10 mouse cellular contexts compared by ENCODE assay signal in genomic region chr9:50850713-50851112, GRCm38 (mm10). TPM values are rescaled to one million over a fixed set of nuclear protein-coding genes. Genes with fewer than 3 reads are reported as not detected.
DNase-seq lines count a peak whose midpoint lies in the region; ATAC-seq and TF ChIP-seq lines count a peak whose summit lies in the region.
"Had no signal": no experiment of that assay in that cellular context is flagged by ENCODE, and none has a peak within 500 bp of the region (broad histone marks: within the 10 kb centered on the region; RNA-seq: fewer than 3 reads in every experiment).

No protein-coding gene starts in this region.

- no peaks in the 10 kb centered on the region for H3K36me3 ChIP-seq in heart, embryonic 10.5 days
- H3K36me3 ChIP-seq in liver, postnatal 0 days (replicated peaks; ENCODE audit: insufficient read depth, low read length) = no peaks in the 10 kb centered on the region

- peaks cover 32% of the 10 kb centered on the region for H3K4me1 ChIP-seq in heart, embryonic 10.5 days
- peaks cover 48% of the 10 kb centered on the region for H3K4me1 ChIP-seq in liver, postnatal 0 days (ENCODE audit: insufficient read depth)

- H3K27me3 ChIP-seq in heart, embryonic 10.5 days (ENCODE audit: insufficient read depth, poor library complexity, severe bottlenecking) = no peaks in the 10 kb centered on the region
- H3K27me3 ChIP-seq in liver, postnatal 0 days (ENCODE audit: insufficient read depth, low read length) = no peaks in the 10 kb centered on the region

- TF ChIP-seq CTCF in liver, postnatal 0 days (IDR thresholded peaks at IDR 0.05; ENCODE audit: low read depth) = no peak

- ATAC-seq in liver, postnatal 0 days = no peak
- ATAC-seq in erythroblast, adult 5-6 weeks (replicated peaks; ENCODE audit: low FRiP score, poor library complexity, severe bottlenecking) = no peak

- DNase-seq in heart, embryonic 10.5 days (ENCODE audit: low spot score) = no peak
- DNase-seq in heart, postnatal 36 days = no peak
- DNase-seq in urinary bladder, postnatal 14 days (ENCODE audit: low spot score) = peak; percentile 31
- no peak for DNase-seq in urinary bladder, postnatal 25 days (ENCODE audit: low spot score)
- DNase-seq in liver, postnatal 0 days = no peak
- no peak for DNase-seq in spleen, adult 12 weeks (ENCODE audit: low spot score)
- DNase-seq in layer of hippocampus, postnatal 36 days = no peak
- DNase-seq: adrenal gland, postnatal 25 days; kidney, adult 2 months had no signal

- TF ChIP-seq EP300 in liver, postnatal 0 days (IDR thresholded peaks at IDR 0.05; ENCODE audit: low read depth) = no peak

- intact Hi-C loops in heart, postnatal 36 days (cut with DNase I) = no loop called here

- no peaks in the 10 kb centered on the region for H3K9me3 ChIP-seq in heart, embryonic 10.5 days
- no peaks in the 10 kb centered on the region for H3K9me3 ChIP-seq in liver, postnatal 0 days (ENCODE audit: low read length)

- 0 out of 2 replicates have a peak overlapping the region, but pooled peaks have one; percentile 28 for H3K4me3 ChIP-seq in heart, embryonic 10.5 days
- no peak overlapping the region for H3K4me3 ChIP-seq in liver, postnatal 0 days (ENCODE audit: low read depth, low read length)

- WGBS in heart, embryonic 10.5 days = 38% methylated on average over 8 of the region's 8 CpGs
- 29% methylated on average over 8 of the region's 8 CpGs for WGBS in liver, postnatal 0 days (ENCODE audit: insufficient replicate concordance)

- no peak overlapping the region for H3K27ac ChIP-seq in heart, embryonic 10.5 days
- no peak overlapping the region for H3K27ac ChIP-seq in liver, postnatal 0 days (ENCODE audit: low read depth)

- peak overlapping the region; percentile 5; the same call in 1 of the 2 replicates for H3K4me2 ChIP-seq in liver, postnatal 0 days (ENCODE audit: low read depth, low read length)

- no peak overlapping the region for H3K9ac ChIP-seq in liver, postnatal 0 days (replicated peaks)

RNA-seq across cellular contexts. Expression of gene Ppp2r1b, which starts 5.6 kb away (rescaled TPM):
- polyA plus RNA-seq in heart, embryonic 10.5 days (2016; fragmentation: Nextera tagmentation; extraction: Ambion mirVana) = 95.8 and 99.3 TPM in 2 replicates
- 10 to 100 TPM; 11.4 to 12.5 TPM for total RNA-seq in heart, postnatal 36 days (2021)
- polyA plus RNA-seq in liver, postnatal 0 days (2015; fragmentation: Nextera tagmentation; extraction: Ambion mirVana) = 18.8 and 29.0 TPM in 2 replicates
- 43.5 and 61.5 TPM in 2 replicates for total RNA-seq in erythroblast, adult 5-6 weeks (2015; ENCODE audit: low replicate concordance)
- total RNA-seq in erythroblast, adult 5-6 weeks (2017; ENCODE audit: low replicate concordance) = 71.8 and 77.1 TPM in 2 replicates
- 10 to 100 TPM; 17.4 to 18.5 TPM for total RNA-seq in layer of hippocampus, postnatal 36 days (2021)
